Mouse (Mus musculus): Measurements from ENCODE around the gene Nfia.

Gene Nfia

DNA sequence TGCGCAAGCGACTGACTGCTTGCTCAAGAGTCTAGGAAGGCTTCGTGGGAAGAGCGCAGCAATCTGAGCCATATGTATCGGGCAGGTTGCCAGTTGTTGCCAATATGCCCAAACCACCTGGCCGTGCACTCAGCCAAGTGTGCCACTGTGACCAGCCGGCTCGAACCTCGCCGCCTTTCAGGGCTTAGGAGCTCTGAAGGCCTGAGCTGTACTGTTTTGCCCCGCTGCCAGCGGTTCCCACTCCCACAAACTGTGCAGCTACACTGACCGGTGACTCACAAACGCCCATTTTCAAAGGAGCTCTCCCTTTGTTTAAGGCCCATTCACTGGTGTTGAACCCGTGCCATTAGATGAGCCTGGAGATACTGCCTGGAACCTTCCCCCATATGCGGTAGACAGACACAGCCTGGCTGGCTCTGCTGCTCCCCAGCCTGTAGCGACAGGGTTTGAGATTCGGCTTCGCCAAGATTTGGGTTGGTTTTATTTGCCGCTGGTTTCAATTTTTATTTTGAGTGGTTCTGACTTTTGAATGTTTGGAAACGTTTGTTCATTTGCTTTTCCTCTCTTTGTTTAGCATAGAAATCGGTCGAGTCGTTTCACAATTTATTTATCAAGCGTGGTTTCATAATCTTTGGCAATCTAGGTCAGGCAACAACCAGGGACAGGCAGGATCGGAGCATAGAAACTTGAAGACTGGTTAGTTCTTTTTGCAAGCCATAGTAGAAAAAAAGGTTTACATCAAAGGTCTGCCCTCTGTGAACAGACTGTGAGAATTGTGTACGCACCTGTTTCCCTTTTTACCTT lies 138.4 kb downstream of the Nfia start:
- no peak for DNase-seq (ENCODE audit: extremely low spot score)

DNA sequence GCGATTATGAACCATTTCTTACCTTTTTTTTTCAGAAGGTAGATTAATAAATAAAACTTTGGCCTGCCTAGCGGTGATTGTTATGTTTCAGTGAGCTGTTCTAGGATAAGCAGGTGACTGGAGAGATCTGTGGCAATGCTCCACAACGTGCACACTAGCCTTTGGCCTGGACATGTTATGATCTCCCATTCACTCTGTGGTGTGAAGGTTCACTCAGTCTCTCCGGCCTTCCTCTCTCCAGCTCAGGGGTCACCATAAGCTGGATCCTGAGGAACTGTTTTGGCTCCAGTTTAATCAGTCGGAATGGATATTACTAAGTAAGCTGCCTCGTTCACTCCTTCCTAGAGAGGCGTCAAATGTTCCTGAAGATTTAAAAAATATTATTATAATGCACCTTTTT lies 139.2 kb downstream of the Nfia start:
- no peak for DNase-seq (ENCODE audit: extremely low spot score)

DNA sequence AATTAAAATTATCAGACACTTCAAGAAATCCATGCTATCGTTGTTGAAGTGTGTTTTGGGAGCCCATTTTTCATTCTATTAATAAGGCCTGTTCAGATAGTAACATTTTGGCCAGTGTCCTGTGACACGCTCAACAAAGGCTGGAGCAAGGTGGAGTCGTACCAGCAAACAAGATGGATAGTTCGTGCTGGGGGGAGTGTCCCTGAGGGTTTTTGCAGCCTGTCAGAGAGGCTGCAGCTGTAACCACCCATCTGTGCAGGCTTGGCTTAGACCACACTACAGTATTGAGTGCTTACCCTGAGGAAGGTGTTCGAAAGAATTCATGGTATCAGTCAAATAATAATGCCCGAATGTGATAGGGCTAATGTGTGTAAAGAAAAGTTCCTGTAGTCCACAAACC lies 139.6 kb downstream of the Nfia start:
- DNase-seq (ENCODE audit: extremely low spot score), result no peak

DNA sequence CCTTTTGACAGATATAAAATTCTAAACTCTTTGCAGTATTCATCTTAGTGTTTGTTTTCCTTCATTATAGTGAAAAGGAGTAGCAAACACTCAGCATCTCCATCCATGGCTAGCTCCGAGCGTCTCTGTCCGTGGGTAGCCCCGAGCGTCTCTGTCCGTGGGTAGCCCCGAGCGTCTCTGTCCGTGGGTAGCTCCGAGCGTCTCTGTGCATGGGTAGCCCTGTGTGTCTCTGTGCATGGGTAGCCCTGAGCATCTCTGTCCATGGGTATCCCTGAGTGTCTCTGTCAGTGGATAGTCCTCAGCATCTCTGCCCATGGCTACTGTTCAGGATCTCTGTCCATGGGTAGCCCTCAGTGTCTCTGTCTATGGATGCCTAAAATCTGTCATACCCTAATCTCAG lies 140.0 kb downstream of the Nfia start:
- DNase-seq (ENCODE audit: extremely low spot score), result no peak

DNA sequence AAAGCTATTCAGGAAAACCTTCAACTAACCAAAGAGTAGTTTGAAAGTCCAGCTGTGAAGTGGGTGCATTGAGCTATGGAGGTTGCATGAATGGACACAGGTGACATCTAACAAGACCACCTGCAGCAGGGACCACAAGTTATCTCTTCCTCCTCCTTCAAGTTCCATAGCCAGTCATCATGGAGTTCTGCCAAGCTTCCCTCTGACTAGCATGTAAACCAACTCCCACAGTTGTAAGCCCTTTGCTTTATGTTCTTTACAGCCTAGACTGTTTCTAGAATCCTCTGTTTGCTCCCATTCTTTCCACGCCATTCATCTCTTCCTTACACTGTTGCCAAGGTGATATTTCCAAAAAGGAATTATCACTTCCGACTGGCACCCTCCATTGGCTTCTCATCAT lies 141.8 kb downstream of the Nfia start:
- DNase-seq (ENCODE audit: extremely low spot score), result no peak

DNA sequence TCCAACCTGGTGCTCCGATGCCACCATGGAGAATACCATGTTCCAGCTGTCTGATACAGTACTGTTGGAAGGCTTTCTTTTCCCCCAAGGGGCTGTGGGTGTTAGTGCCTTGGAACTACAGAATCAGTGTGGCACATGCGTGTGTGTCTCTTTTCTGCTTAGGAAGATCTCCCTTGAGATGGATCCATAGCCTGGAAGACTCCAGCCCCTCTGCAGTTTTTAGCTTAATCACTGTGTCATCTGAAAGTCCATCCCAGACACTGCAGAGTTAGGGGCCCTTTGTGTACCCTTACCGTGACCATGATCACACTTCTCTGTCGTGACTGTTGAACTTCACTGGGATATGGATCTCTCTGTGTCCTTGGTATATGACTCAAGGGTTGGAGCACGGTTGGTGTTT lies 142.2 kb downstream of the Nfia start:
- DNase-seq (ENCODE audit: extremely low spot score), result no peak

DNA sequence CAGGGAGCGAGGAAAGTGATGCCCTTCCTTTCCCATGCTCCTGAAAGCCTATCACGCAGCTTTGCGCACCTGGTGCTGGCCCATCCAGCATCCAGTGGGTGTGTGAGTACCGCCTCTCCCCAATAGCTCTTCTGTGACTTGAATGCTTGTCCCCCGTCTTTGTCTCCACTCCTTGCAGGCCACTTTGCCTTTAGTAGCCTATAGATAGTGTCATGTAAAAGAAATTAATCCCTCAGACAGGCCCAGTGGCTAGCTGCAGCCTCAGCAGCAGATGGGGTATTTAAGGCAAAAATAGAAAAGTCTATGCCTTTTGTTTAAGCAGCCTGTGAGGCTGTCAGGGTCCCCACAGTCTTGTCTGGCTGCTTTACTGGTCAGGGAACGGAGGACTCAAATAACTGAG lies 145.0 kb downstream of the Nfia start:
- no peak for DNase-seq (ENCODE audit: extremely low spot score)

DNA sequence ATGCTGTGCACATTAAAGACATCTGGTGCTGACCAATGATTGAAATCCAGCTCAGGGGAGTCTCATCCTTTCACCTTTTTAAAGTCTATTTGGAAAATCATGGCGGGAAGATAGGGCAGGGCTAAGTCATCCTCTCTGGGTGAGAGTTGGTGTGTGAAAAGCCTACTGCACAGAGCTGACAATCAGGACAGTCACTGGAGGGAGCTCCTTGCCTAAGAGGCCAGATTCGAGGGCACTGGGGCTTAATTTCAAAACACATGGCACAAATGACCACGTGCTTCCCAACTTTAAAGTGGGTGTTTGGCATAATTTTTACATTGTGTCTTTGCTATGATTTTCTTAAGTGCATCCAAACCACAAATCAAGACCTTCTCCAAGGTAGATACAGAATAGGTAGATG lies 146.1 kb downstream of the Nfia start:
- DNase-seq (ENCODE audit: extremely low spot score), result no peak

DNA sequence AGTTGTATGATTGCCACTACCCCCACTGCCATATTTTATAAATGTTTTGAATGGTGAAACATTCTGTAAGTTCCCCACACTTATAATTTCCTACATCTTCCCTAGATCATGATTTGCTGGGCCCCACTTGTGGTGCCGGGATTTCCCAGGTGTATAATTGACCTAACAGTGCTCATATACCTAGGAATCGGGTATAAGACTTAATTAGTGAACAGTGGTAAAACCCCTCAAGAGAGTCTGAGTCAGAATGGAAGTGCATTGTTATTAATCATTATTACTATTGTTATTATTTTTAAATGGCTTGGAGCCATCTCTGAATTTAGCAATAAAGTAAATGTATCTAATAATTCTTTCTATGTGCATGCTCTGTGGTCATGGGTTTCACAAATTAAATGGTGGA lies 147.2 kb downstream of the Nfia start:
- no peak for DNase-seq (ENCODE audit: extremely low spot score)

DNA sequence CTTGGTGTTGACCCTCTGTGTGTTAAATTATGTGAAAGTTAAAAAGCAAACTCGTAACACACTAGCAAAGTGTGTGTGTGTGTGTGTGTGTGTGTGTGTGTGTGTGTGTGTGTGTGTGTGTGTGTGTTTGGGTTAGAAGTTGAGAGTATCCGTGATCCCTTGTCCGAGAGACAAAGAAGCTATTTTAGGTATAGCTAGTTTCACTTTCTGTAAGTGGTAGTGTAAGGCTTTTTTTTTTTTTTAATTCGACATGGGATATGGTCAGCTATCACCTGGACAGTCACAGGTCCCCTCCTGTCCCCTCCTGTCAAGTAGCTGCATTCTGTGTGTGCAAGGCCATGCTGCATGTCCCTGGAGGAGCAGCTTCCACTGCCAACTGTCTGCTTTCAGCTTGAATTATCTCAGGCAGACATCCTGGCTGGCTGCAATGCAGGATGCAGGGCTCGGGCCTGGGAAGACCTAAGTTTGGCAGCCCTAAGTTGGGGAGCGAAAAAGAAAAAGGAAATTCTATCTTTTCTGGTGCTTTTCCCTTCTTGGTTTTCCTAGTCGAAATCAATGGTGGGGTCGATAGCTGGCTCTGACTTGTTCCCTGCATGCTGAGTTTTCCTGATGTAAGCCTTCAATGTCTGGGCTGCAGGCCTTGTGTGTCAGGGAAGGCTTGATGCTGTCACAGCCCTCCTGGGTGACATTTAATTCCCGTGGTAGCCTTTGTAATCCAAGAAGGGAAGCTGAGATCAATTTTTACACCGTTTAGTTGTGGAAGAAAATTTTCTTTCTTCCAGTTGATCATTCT lies 147.9 kb downstream of the Nfia start:
- DNase-seq (ENCODE audit: extremely low spot score), result no peak

DNA sequence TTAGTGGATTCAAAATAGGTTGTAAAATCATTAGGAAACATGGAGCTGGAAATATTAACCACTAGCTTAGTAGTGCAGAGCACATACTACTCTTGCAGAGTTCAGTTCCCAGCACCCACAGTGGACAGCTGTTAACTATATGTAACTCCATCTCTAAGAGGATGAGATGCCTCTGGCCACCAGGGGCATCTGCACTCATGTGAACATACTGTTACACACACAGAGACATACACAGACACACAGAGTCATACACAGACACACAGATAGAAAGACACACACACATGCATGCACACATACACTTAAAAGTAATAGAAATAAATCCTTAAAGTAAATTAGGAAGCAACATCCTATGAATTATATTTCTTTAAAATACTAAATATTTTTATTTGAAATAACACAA lies 149.1 kb downstream of the Nfia start:
- no peak for DNase-seq (ENCODE audit: extremely low spot score)

DNA sequence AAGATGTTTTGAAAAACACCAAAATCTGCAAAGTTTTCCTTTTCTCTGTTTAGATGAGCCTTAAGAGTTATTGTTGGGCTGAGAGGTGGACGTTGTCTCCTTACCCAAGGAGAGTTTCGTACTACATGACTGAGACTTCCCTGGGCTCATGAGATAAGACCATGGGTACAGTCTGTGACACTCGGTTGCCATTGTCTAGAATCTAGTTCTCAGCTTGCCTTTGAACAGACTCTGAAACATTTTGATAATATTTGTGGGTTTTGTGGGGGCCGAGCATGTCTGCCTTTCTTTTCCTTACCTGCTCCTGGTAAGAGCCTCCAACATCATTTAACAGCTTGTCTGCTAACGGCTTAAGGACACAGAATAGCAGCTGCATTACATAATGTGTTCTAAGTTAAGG lies 150.7 kb downstream of the Nfia start:
- DNase-seq (ENCODE audit: extremely low spot score), result no peak

DNA sequence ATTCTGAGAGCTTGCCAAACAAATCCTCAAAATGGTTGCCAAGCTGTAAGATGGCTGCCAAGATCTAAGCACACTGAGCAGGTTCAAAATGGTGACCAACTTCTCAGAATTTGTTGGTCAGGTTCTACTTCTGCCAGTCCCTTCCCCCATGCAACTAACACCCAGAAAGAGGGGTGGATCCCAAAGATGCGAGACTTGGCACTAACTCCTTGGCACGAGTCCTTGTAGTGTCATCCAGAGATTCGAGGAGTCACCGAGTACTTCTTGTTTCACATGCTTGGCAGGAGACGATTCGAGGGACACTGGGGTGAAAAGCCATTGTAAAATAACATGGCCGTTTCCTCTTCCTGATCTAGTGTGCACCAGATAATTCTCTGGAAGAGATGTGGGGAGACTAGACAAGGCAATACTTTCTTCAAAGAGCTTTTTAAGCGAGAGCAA lies 151.4 kb downstream of the Nfia start:
- DNase-seq (ENCODE audit: extremely low spot score), result no peak

DNA sequence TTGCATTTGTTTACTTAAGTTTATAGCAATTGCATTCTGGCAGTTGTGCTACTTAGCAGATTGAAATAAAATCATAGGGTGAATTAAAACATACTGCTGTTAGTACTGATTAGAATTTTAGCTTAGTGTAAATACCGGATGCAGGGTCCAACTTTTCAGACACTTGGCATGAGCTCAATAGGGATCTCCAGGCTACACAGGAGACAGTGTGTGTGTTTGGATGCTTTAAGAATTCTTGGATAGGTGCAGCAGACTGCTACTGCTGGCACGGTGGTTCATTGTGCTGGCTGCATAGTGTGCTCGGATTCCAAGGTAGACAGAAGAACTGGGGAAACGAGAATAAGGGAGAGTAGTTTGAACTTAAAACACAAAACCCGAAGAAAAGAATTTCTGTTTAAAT lies 151.9 kb downstream of the Nfia start:
- no peak for DNase-seq (ENCODE audit: extremely low spot score)

DNA sequence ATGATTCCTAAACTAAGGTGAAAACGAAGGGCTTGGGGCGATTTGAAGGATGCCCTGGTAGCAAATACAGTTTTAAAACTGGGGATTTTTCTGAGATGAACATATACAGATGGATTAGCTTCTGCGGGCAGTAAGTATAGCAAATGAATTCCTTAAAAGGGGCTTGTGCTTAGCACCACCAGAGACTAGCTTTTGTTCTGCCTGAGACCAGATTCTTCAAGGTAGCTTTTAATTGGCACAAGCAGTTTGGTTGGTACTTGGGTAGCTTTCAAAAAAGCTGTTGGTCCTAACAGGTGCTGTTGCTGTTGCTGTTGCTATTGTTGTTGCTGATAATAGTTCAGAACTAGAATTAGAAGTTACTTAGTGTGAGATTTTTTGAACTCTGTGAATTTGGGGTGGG lies 152.3 kb downstream of the Nfia start:
- DNase-seq (ENCODE audit: extremely low spot score), result no peak

DNA sequence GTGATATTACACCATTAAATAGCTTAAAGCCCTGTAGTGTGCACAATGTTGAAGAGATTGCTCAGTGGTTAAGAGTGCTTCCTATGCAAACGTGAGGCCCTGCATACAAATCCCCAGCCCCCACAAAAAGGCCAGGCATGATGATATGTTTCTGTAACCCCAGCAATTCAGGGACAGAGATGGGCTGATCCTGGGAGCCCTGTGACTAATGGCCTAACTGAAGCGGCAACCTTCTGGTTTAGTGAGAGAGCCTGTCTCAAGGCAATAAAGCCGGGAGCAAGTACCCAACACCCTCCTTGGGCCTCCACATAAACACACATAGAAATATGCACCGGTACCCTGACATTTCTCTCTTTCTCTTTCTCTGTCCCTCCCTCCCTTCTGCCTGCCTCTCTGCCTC lies 153.1 kb downstream of the Nfia start:
- no peak for DNase-seq (ENCODE audit: extremely low spot score)

DNA sequence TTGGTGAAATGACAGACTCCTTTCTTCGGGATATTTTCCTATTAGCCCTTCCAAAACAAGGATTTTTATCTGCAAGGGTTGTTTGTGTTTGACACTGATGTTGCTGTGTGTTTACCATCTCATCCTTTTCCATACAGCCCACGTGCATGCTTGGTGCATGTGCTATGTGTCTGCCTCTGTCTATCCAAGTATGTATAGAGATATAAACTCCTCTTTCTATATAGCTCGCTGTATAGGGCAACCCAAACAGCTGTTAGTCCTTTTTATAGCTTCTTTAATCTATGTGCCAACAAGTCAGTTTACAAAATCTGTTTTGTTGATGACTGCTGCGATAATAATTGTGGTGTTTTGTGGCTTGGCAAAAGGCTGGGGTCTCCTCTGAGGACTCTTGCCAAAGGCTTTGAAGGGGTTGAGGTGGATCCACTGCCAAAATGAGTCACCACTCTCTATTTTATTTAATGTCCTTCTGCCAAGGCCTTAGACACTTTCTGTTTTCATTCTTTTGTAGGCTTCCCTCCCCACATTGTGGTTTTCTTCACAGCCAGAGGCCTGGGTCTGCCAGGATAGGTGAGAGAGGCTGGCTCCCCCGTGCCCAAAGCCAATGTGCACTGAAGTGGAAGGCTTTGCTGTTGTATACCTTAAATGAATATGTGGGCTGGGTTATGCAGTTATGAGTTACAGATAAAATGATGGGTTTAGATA lies 154.2 kb downstream of the Nfia start:
- DNase-seq (ENCODE audit: extremely low spot score), result no peak

DNA sequence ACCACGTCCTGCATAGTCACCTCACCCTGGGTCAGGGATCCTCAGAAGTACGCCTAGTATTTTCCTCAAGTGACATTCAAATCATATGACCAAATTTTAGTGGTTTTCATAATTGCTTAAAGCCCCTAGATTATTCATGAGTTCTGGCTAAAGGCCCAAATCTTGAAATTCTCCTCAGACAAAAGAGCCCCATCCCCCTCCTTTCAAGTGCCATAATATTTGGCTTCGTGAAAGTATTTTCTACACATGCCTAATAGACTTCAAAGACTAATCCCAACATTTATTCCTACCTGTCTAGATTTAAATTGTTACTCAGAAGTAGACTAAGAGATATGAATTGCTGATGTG lies 154.7 kb downstream of the Nfia start:
- DNase-seq (ENCODE audit: extremely low spot score), result no peak

DNA sequence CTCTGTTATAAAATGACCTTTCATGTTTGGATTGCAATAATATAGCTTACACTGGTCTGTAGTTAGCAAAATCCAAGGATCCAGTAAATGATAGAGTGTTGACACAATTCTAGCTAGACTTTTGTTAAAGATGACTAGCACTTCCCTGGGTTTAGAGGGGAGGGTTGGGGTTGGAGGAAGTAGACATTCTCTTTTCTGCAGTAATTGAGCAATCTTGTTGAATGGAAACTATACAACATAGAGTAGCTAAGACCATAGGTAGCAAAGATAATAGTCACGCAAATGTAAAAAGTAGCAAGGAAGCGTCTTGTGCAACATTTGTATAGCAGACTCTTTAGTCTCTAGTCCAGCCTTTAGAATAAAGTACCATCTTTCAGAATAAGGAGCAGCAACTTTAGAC lies 163.8 kb downstream of the Nfia start:
- no peak for DNase-seq (ENCODE audit: extremely low spot score)

DNA sequence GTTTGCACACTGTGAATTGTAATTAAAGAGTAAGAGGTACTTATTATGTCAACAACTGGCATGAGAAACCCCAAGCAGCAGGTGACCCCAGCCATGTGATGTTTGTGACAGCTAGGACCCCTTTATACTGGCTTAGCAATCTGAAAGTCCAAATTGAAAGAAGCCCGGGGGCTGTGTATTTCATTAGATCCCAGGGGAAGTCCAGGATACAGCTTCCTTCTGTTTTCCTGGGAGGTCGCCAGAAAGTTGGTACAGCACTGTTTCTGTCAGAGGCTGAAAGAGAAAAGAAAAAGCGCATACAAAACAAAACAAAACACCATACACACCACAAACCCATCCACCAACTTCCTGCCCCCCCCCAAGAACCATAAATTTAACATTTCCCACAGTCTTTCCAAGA lies 164.4 kb downstream of the Nfia start:
- no peak for DNase-seq (ENCODE audit: extremely low spot score)

DNA sequence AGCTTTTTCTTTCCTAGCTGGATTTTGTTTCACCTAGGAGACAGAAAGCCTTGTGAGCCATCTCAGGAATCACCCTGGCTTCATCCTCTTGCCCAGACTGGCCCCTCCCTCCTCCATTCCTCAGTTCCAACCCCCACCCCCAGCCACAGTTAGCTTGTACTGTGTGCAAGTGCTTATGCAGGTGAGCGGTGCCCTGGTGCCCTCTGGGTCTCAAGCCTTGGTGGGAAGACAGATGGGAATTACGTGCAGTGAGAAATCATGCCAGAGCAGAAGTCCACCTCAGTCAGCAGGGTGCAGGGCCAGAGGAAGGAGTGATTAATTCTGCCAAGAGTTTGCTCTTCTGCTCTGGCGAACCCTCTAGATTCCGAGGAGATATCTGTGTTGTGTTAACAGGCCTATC lies 167.0 kb downstream of the Nfia start:
- no peak for DNase-seq (ENCODE audit: extremely low spot score)

DNA sequence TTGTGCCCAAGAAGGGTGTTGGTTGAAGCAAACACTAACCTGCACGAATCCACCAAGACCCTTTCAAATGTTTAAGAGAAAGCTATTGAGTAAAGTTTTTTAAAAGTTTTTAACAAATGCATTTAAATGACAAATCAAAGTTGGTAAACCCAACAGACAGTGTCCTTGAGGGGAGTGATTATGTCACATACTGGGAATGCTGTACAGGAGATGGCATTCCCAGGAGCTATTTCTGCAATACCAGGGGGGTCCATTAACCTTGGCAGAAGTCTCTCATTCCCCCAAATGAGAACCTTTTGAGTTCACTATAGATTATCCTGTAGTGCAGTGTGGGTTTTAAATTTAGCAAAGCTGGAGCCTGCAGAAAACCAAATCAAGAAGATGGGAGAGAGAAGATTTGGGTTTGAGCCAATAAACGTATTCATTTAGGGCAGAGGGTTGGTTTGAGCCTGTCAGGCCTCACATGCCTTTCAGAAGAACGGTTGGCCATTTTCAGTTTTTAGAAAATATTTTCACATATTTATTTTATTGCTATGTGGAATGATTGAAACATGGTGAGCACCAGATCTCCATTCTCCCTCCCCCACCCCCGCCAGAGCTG lies 167.5 kb downstream of the Nfia start:
- DNase-seq (ENCODE audit: extremely low spot score), result no peak

DNA sequence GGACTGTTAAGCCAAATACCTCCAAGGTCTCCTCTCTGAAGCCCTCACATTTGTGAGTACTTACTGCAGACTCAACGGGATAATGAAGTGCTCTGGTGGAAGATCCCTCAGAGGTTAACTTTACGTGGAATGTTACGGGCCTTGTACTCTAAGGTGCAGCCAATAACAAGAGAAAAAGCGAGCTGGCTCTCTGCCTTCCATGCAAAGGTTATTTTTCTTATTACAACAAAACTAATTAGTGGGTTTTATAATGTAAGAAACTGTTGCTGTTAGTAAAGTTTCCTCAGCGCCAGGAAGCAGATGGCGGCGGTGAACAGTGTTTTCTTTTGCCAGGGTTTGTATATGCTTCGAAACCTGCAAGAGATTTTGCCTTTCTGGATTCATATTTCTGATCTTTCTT lies 169.1 kb downstream of the Nfia start:
- no peak for DNase-seq (ENCODE audit: extremely low spot score)
